Mouse (Mus musculus): ENCODE results near the gene L1cam. TPM values are rescaled to one million over a fixed set of nuclear protein-coding genes. Genes with fewer than 3 reads are reported as not detected.

L1cam gene
- polyA plus RNA-seq, 1 experiment from 2014 or later, result 0.11 TPM

GRCm38 (mm10) chrX:73911588-73911987 lies 15.7 kb upstream of the L1cam start:
- H3K4me3 ChIP-seq, result no peak overlapping the region
- no peak overlapping the region for H3K9ac ChIP-seq
- H3K4me2 ChIP-seq, result peak overlapping the region; percentile 79
- no peaks in the 10 kb centered on the region for H3K27me3 ChIP-seq (replicated peaks)
- H3K36me3 ChIP-seq, result peaks cover under 1% of the 10 kb centered on the region
- H3K9me3 ChIP-seq (replicated peaks), result no peaks in the 10 kb centered on the region
- H3K27ac ChIP-seq, result peak overlapping the region; percentile 80
- H3K4me1 ChIP-seq, result peaks cover 52% of the 10 kb centered on the region
- 46% methylated on average over 2 of the region's 2 CpGs for WGBS (ENCODE audit: insufficient replicate concordance)
- no peak for ATAC-seq

- peak; percentile 31; the same call in 1 of the 2 replicates for ATAC-seq
- 30% methylated on average over 19 of the region's 26 CpGs for WGBS (ENCODE audit: insufficient replicate concordance)
- H3K4me2 ChIP-seq, result peak overlapping the region; percentile 79
- H3K9me3 ChIP-seq (replicated peaks), result no peaks in the 10 kb centered on the region
- H3K27ac ChIP-seq, result peak overlapping the region; percentile 80
- H3K4me1 ChIP-seq, result peaks cover 50% of the 10 kb centered on the region
- no peaks in the 10 kb centered on the region for H3K27me3 ChIP-seq (replicated peaks)
- H3K36me3 ChIP-seq, result no peaks in the 10 kb centered on the region
- H3K4me3 ChIP-seq, result peak overlapping the region; percentile 50
- peak overlapping the region; percentile 61 for H3K9ac ChIP-seq
These were observed 15.3 kb upstream of the L1cam start for GRCm38 (mm10) chrX:73911156-73911555.

GRCm38 (mm10) chrX:73910451-73910850 lies 14.5 kb upstream of the L1cam start:
- no peaks in the 10 kb centered on the region for H3K9me3 ChIP-seq (replicated peaks)
- H3K27ac ChIP-seq, result peak overlapping the region; percentile 80
- H3K27me3 ChIP-seq (replicated peaks), result no peaks in the 10 kb centered on the region
- peak overlapping the region; percentile 50 for H3K4me3 ChIP-seq
- ATAC-seq, result no peak
- peaks cover 7% of the 10 kb centered on the region; the same call in 1 of the 2 replicates for H3K36me3 ChIP-seq
- peak overlapping the region; percentile 61 for H3K9ac ChIP-seq
- H3K4me2 ChIP-seq, result peak overlapping the region; percentile 79
- H3K4me1 ChIP-seq, result peaks cover 44% of the 10 kb centered on the region

- Histone ChIP-seq H3K4me3 (peak overlapping the region; percentile 50), H3K36me3 (peaks cover 9% of the 10 kb centered on the region; the same call in 1 of the 2 replicates)
- WGBS (ENCODE audit: insufficient replicate concordance), result 25% methylated on average over 1 of the region's 1 CpGs
These were observed 14.1 kb upstream of the L1cam start for GRCm38 (mm10) chrX:73910049-73910448.

GRCm38 (mm10) chrX:73897959-73898358 lies 2.1 kb upstream of the L1cam start:
- Histone ChIP-seq H3K4me3 (no peak overlapping the region), H3K4me2 (no peak overlapping the region), H3K27me3 (replicated peaks) (no peaks in the 10 kb centered on the region), H3K9me3 (replicated peaks) (no peaks in the 10 kb centered on the region), H3K4me1 (no peaks in the 10 kb centered on the region), H3K27ac (no peak overlapping the region), H3K9ac (no peak overlapping the region), H3K36me3 (no peaks in the 10 kb centered on the region)
- ATAC-seq, result no peak
- WGBS (ENCODE audit: insufficient replicate concordance), result 56% methylated on average over 3 of the region's 3 CpGs

More at GRCm38 (mm10) chrX:73910049-73910448, 14.1 kb upstream of the L1cam start:
- 0 out of 2 replicates have a peak overlapping the region, but pooled peaks have one; percentile 61 for H3K9ac ChIP-seq
- H3K4me2 ChIP-seq, result peak overlapping the region; percentile 79
- peaks cover 43% of the 10 kb centered on the region for H3K4me1 ChIP-seq
- no peaks in the 10 kb centered on the region for H3K27me3 ChIP-seq (replicated peaks)
- 0 out of 2 replicates have a peak overlapping the region, but pooled peaks have one; percentile 80 for H3K27ac ChIP-seq
- H3K9me3 ChIP-seq (replicated peaks), result no peaks in the 10 kb centered on the region
- ATAC-seq, result no peak

GRCm38 (mm10) chrX:73892833-73893232 lies 3.1 kb downstream of the L1cam start:
- Histone ChIP-seq H3K4me2 (no peak overlapping the region), H3K9me3 (replicated peaks) (no peaks in the 10 kb centered on the region), H3K36me3 (no peaks in the 10 kb centered on the region), H3K27me3 (replicated peaks) (0 out of 2 replicates have a peak, but pooled peaks cover 5% of the 10 kb centered on the region), H3K27ac (no peak overlapping the region), H3K4me1 (no peaks in the 10 kb centered on the region), H3K4me3 (no peak overlapping the region), H3K9ac (no peak overlapping the region)
- ATAC-seq, result no peak
- WGBS (ENCODE audit: insufficient replicate concordance), result 83% methylated on average over 14 of the region's 14 CpGs

GRCm38 (mm10) chrX:73891551-73892152 lies 4.3 kb downstream of the L1cam start, which contains the start of gene Avpr2:
Avpr2 (plus strand) TSS chrX:73892102.
- Histone ChIP-seq H3K4me1 (no peaks in the 10 kb centered on the region), H3K36me3 (no peaks in the 10 kb centered on the region), H3K4me2 (no peak within 1 kb of the TSS), H3K27me3 (replicated peaks) (0 out of 2 replicates have a peak, but pooled peaks cover 5% of the 10 kb centered on the region), H3K4me3 (no peak within 1 kb of the TSS), H3K9ac (no peak within 1 kb of the TSS), H3K27ac (no peak within 1 kb of the TSS), H3K9me3 (replicated peaks) (no peaks in the 10 kb centered on the region)
- WGBS (ENCODE audit: insufficient replicate concordance), result 42% methylated on average over 6 of the region's 6 CpGs
- no peak for ATAC-seq

GRCm38 (mm10) chrX:73881463-73881862 lies 14.4 kb downstream of the L1cam start:
- peaks cover 50% of the 10 kb centered on the region for H3K27me3 ChIP-seq (replicated peaks)
- WGBS (ENCODE audit: insufficient replicate concordance), result 36% methylated on average over 6 of the region's 6 CpGs
- no peaks in the 10 kb centered on the region for H3K9me3 ChIP-seq (replicated peaks)
- ATAC-seq, result no peak
- H3K36me3 ChIP-seq, result no peaks in the 10 kb centered on the region
- no peak overlapping the region for H3K27ac ChIP-seq
- H3K9ac ChIP-seq, result no peak overlapping the region
- no peak overlapping the region for H3K4me2 ChIP-seq
- peaks cover 6% of the 10 kb centered on the region; the same call in 1 of the 2 replicates for H3K4me1 ChIP-seq
- H3K4me3 ChIP-seq, result no peak overlapping the region

- H3K27ac ChIP-seq, result no peak overlapping the region
- WGBS (ENCODE audit: insufficient replicate concordance), result 26% methylated on average over 16 of the region's 16 CpGs
- no peaks in the 10 kb centered on the region for H3K36me3 ChIP-seq
- no peak overlapping the region for H3K9ac ChIP-seq
- ATAC-seq, result no peak
- H3K4me3 ChIP-seq, result peak overlapping the region; percentile 21
- H3K4me1 ChIP-seq, result peaks cover 6% of the 10 kb centered on the region; the same call in 1 of the 2 replicates
- peaks cover 52% of the 10 kb centered on the region for H3K27me3 ChIP-seq (replicated peaks)
- peak overlapping the region; percentile 58 for H3K4me2 ChIP-seq
- H3K9me3 ChIP-seq (replicated peaks), result no peaks in the 10 kb centered on the region
These were observed 14.9 kb downstream of the L1cam start for GRCm38 (mm10) chrX:73881036-73881427.

- H3K27ac ChIP-seq, result no peak overlapping the region
- no peak for ATAC-seq
- no peaks in the 10 kb centered on the region for H3K36me3 ChIP-seq
- no peak overlapping the region for H3K9ac ChIP-seq
- peak overlapping the region; percentile 58 for H3K4me2 ChIP-seq
- H3K4me1 ChIP-seq, result peaks cover 6% of the 10 kb centered on the region; the same call in 1 of the 2 replicates
- H3K27me3 ChIP-seq (replicated peaks), result peaks cover 52% of the 10 kb centered on the region
- H3K4me3 ChIP-seq, result peak overlapping the region; percentile 21
- 11% methylated on average over 29 of the region's 48 CpGs for WGBS (ENCODE audit: insufficient replicate concordance)
- H3K9me3 ChIP-seq (replicated peaks), result no peaks in the 10 kb centered on the region
These were observed 15.5 kb downstream of the L1cam start for GRCm38 (mm10) chrX:73880194-73881035.

- WGBS (ENCODE audit: insufficient replicate concordance), result 56% methylated on average over 1 of the region's 1 CpGs
- Histone ChIP-seq H3K4me1 (peaks cover 6% of the 10 kb centered on the region; the same call in 1 of the 2 replicates), H3K4me3 (no peak overlapping the region), H3K4me2 (no peak overlapping the region), H3K27me3 (replicated peaks) (peaks cover 51% of the 10 kb centered on the region), H3K36me3 (no peaks in the 10 kb centered on the region), H3K9ac (no peak overlapping the region), H3K9me3 (replicated peaks) (no peaks in the 10 kb centered on the region), H3K27ac (no peak overlapping the region)
- ATAC-seq, result no peak
These were observed 18.9 kb downstream of the L1cam start for GRCm38 (mm10) chrX:73877014-73877413.

- no peak overlapping the region for H3K4me2 ChIP-seq
- peaks cover 6% of the 10 kb centered on the region; the same call in 1 of the 2 replicates for H3K4me1 ChIP-seq
- 48% methylated on average over 2 of the region's 2 CpGs for WGBS (ENCODE audit: insufficient replicate concordance)
- H3K9me3 ChIP-seq (replicated peaks), result no peaks in the 10 kb centered on the region
- no peak overlapping the region for H3K27ac ChIP-seq
- no peak overlapping the region for H3K4me3 ChIP-seq
- peaks cover 42% of the 10 kb centered on the region for H3K27me3 ChIP-seq (replicated peaks)
- ATAC-seq, result no peak
- no peaks in the 10 kb centered on the region for H3K36me3 ChIP-seq
- no peak overlapping the region for H3K9ac ChIP-seq
These were observed 20.0 kb downstream of the L1cam start for GRCm38 (mm10) chrX:73875881-73876280.
